Mouse (Mus musculus) ES-E14 (cell line): Measurements from ENCODE around the gene Ipcef1. TPM values are rescaled to one million over a fixed set of nuclear protein-coding genes. Genes with fewer than 3 reads are reported as not detected.

Source experiments
- DNase-seq: peaks from one replicate; pipeline ENCODE4 v3.0.0-alpha.2; 2013; ENCODE audit warnings: low read depth, low spot score
- H3K27ac ChIP-seq: 2 replicates; pipeline ENCODE4 v1.5.1; 2012; ENCODE audit warnings: low read depth, mild to moderate bottlenecking, low read length, moderate library complexity, mixed read lengths; ENCODE audit not compliant: poor library complexity, insufficient read depth, severe bottlenecking
- H3K36me3 ChIP-seq: 2 replicates; pipeline ENCODE4 v1.6.1; 2012; ENCODE audit warnings: mild to moderate bottlenecking, low read length, moderate library complexity, mixed read lengths; ENCODE audit not compliant: control insufficient read depth, poor library complexity, insufficient read depth, severe bottlenecking
- H3K4me1 ChIP-seq, 2 experiments: fragments of 150-350 bp in 1 of 2; sonication (generic) in 1 of 2; 2 replicates each; pipeline ENCODE4 v1.6.1; 2012; ENCODE audit warnings: low read length in 2 of 2, mild to moderate bottlenecking in 1 of 2, mixed read lengths in 1 of 2; ENCODE audit not compliant: control insufficient read depth in 2 of 2, insufficient read depth in 2 of 2, poor library complexity in 1 of 2
- H3K4me3 ChIP-seq, 2 experiments: fragments of 150-350 bp in 1 of 2; sonication (generic) in 1 of 2; 2 replicates each; pipeline ENCODE4 v1.5.1; 2012; ENCODE audit warnings: low read length in 2 of 2, low read depth in 1 of 2, mild to moderate bottlenecking in 1 of 2, mixed read lengths in 1 of 2; ENCODE audit not compliant: insufficient read depth in 1 of 2, poor library complexity in 1 of 2, severe bottlenecking in 1 of 2
- H3K9ac ChIP-seq: 2 replicates; pipeline ENCODE4 v1.6.1; 2012; ENCODE audit warnings: low read depth, mild to moderate bottlenecking, low read length, mixed read lengths; ENCODE audit not compliant: poor library complexity, insufficient read depth, severe bottlenecking
- H3K9me3 ChIP-seq: fragments of 150-350 bp; sonication (generic); 2 replicates; pipeline ENCODE4 v1.6.1; 2012; ENCODE audit warnings: low read depth, mild to moderate bottlenecking, low read length; ENCODE audit not compliant: control insufficient read depth, insufficient read depth
- CHD2 ChIP-seq: IDR thresholded peaks from 2 replicates; pipeline ENCODE4 v1.6.1; 2014; ENCODE audit warnings: mild to moderate bottlenecking, low read depth, low read length, inconsistent platforms
- HCFC1 ChIP-seq: IDR thresholded peaks from 2 replicates; pipeline ENCODE4 v1.6.1; 2012; ENCODE audit warnings: low read length, inconsistent platforms, borderline replicate concordance; ENCODE audit not compliant: insufficient read depth
- MAFK ChIP-seq: IDR thresholded peaks from 2 replicates; pipeline ENCODE4 v1.6.1; 2014; ENCODE audit warnings: mild to moderate bottlenecking, low read depth, low read length, inconsistent platforms; ENCODE audit not compliant: insufficient read depth
- ZC3H11A ChIP-seq: IDR thresholded peaks from 2 replicates; pipeline ENCODE4 v1.6.1; 2012; ENCODE audit warnings: low read depth, mild to moderate bottlenecking, inconsistent platforms, low read length, borderline replicate concordance
- ZNF384 ChIP-seq: IDR thresholded peaks from 2 replicates; pipeline ENCODE4 v1.6.1; 2012; ENCODE audit warnings: low read depth, low read length, inconsistent platforms
- in situ Hi-C, 2 experiments: fragments of 600-800 bp; cut with MboI; formaldehyde crosslinking; loops; one replicate each; pipeline ENCODE4 v1.15.1; 2025; ENCODE audit warnings: low sequenced_read_pairs in 2 of 2, inconsistent platforms in 1 of 2; ENCODE audit not compliant: unreplicated experiment in 2 of 2
- total RNA-seq: library from RNA; depleted of rRNA; stranded (reverse); fragments of 300-350 nt; gene quantifications from 2 replicates; pipeline ENCODE4 v1.2.3, GENCODE M21; 2012

Gene Ipcef1
- total RNA-seq, 1 experiment, result 0.13 TPM

DNA sequence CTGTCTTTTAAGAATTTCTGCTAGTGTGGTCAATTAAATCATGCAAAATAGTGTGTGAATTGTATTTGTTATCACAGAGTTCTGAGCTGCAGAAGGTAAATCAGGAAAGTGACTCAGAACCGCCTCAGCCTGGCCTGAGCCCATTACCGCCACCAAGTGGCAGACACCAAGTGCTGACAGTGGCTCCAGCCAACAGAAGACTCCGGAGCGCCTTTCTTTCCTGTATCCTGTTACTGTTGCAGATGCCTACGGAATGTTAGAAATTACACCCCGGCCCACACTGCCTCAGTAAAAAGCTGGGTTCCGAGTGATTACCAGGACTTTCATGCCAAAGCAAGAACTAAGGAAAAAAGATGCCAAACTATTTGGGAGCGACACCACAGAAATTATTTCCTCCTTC is 23.9 kb upstream of the Ipcef1 start:
- DNase-seq, result peak; percentile 40
- no peak overlapping the region for H3K4me3 ChIP-seq
- H3K4me1 ChIP-seq, result no peaks in the 10 kb centered on the region
- no peaks in the 10 kb centered on the region for H3K9me3 ChIP-seq
- TF ChIP-seq CHD2 (no peak), MAFK (no peak), ZC3H11A (0 out of 2 replicates have a peak, but pooled peaks have one; percentile 25), ZNF384 (no peak), HCFC1 (no peak)
- no peak overlapping the region for H3K9ac ChIP-seq
- in situ Hi-C loops, result no loop called here
- no peaks in the 10 kb centered on the region for H3K36me3 ChIP-seq
- H3K27ac ChIP-seq, result no peak overlapping the region

DNA sequence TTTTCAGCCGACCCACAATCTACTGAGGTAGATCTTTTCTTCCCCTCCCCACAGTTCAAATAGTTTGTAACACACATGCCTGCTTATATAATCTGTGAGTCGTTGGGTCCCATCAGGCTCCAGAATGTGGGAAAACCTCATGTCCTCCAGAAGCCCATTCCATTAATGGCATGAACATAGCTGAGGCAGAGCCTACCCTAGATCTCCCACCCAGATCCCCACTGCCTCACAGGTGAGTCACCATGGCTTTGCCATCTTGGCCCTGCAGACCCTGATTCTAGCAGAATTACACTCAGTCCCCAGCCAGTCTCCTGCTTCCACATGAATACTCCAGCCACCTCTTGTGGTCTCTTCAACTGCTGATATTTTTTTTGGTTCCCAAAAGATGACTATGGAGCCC is 23.4 kb upstream of the Ipcef1 start:
- TF ChIP-seq HCFC1, result no peak
- TF ChIP-seq ZC3H11A, result no peak
- no peak for TF ChIP-seq CHD2
- no peak for TF ChIP-seq ZNF384
- TF ChIP-seq MAFK, result no peak

DNA sequence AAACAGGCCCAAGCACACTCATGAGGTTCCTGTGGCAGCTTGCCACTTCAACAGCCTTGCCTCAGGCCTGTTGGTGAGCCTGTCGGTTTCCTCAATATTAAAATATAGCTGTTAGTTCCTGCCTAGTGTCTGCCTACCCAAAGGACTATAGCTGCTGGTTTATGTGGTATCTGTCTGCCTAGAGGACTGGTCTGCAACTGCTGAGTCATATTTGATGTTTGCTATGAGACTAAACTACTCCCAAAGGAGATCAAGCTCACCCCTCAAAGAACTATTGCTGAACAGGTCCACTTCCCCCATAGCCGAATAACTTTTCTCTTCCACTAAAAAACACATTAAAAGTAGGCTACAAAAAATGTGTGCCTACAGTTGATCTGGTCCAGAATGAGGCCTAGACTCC is 22.0 kb upstream of the Ipcef1 start:
- no peak overlapping the region for H3K9ac ChIP-seq
- TF ChIP-seq MAFK (no peak), ZNF384 (no peak), HCFC1 (no peak), CHD2 (no peak), ZC3H11A (no peak)
- no peak overlapping the region for H3K27ac ChIP-seq
- DNase-seq, result no peak
- H3K36me3 ChIP-seq, result no peaks in the 10 kb centered on the region
- H3K9me3 ChIP-seq, result no peaks in the 10 kb centered on the region
- H3K4me1 ChIP-seq, result no peaks in the 10 kb centered on the region
- H3K4me3 ChIP-seq, result no peak overlapping the region
- in situ Hi-C loops, result no loop called here

More for the DNA sequence above, 23.4 kb upstream of the Ipcef1 start:
- Histone ChIP-seq H3K4me1 (no peaks in the 10 kb centered on the region), H3K4me3 (no peak overlapping the region), H3K9me3 (no peaks in the 10 kb centered on the region), H3K9ac (no peak overlapping the region), H3K27ac (no peak overlapping the region), H3K36me3 (no peaks in the 10 kb centered on the region)
- no peak for DNase-seq
- in situ Hi-C loops, result no loop called here

DNA sequence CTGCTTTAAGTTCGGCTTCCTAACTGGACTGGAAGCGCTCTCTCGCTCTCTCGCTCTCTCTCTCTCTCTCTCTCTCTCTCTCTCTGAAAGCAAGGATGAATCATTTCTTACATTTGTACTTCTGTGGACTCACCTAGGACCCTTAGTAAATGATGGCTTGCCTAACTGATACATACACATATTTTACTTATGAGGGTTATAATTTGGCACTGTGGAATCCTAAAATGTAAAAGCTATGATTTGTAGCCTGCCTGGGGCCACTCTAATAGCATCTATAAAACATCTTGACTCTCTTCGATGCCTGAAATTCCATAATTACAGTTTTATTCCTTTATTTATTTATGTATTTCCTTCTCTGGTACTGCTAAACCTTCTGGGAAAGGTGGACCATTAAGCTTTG is 18.6 kb upstream of the Ipcef1 start:
- no peak for DNase-seq
- Histone ChIP-seq H3K9me3 (no peaks in the 10 kb centered on the region), H3K4me1 (no peaks in the 10 kb centered on the region), H3K4me3 (no peak overlapping the region), H3K9ac (no peak overlapping the region), H3K27ac (no peak overlapping the region), H3K36me3 (no peaks in the 10 kb centered on the region)
- TF ChIP-seq MAFK (no peak), ZNF384 (no peak), ZC3H11A (no peak), HCFC1 (no peak), CHD2 (no peak)
- in situ Hi-C loops, result no loop called here
